Comparison of ENCODE assay signal across 33 mouse cellular contexts in genomic region chr16:47788515-47788914, GRCm38 (mm10).
"Had no signal": no experiment of that assay in that cellular context is flagged by ENCODE, and none has a peak within 500 bp of the region (broad histone marks: within the 10 kb centered on the region; RNA-seq: fewer than 3 reads in every experiment).

No protein-coding gene starts in this region.

- H3K4me3 ChIP-seq: heart, embryonic 10.5 days; heart, embryonic 12.5 days; heart, embryonic 13.5 days; heart, embryonic 15.5 days; hindbrain, embryonic 10.5 days; hindbrain, embryonic 12.5 days; hindbrain, embryonic 15.5 days; intestine, embryonic 15.5 days; kidney, embryonic 15.5 days; layer of hippocampus, adult 2 months had no signal

- H3K27me3 ChIP-seq: heart, embryonic 12.5 days; heart, embryonic 13.5 days; heart, embryonic 15.5 days; hindbrain, embryonic 12.5 days; hindbrain, embryonic 15.5 days; intestine, embryonic 15.5 days; kidney, embryonic 15.5 days had no signal

- H3K4me1 ChIP-seq: heart, embryonic 10.5 days; heart, embryonic 12.5 days; heart, embryonic 13.5 days; heart, embryonic 15.5 days; hindbrain, embryonic 10.5 days; hindbrain, embryonic 12.5 days; hindbrain, embryonic 15.5 days; intestine, embryonic 15.5 days; kidney, embryonic 15.5 days had no signal

- H3K9me3 ChIP-seq: heart, embryonic 10.5 days; heart, embryonic 12.5 days; heart, embryonic 13.5 days; heart, embryonic 15.5 days; hindbrain, embryonic 10.5 days; hindbrain, embryonic 12.5 days; hindbrain, embryonic 15.5 days; intestine, embryonic 15.5 days; kidney, embryonic 15.5 days had no signal

- DNase-seq: heart, postnatal 10 days; heart, postnatal 14 days; heart, postnatal 36 days; heart, postnatal 4 days; kidney, adult 11 months; kidney, adult 18-20 months; kidney, adult 2 months; kidney, adult 8-10 months; kidney, adult 9 months; kidney, postnatal 10 days; kidney, postnatal 14 days; kidney, postnatal 25 days; kidney, postnatal 36 days; kidney, postnatal 4 days; layer of hippocampus, adult 9-11 months; layer of hippocampus, postnatal 36 days had no signal

- H3K4me2 ChIP-seq: heart, embryonic 11.5 days; heart, embryonic 12.5 days; heart, embryonic 13.5 days; heart, embryonic 15.5 days; hindbrain, embryonic 12.5 days; hindbrain, embryonic 15.5 days; intestine, embryonic 15.5 days; kidney, embryonic 15.5 days had no signal

- H3K9ac ChIP-seq: heart, embryonic 12.5 days; heart, embryonic 13.5 days; heart, embryonic 15.5 days; hindbrain, embryonic 12.5 days; hindbrain, embryonic 15.5 days; intestine, embryonic 15.5 days; kidney, embryonic 15.5 days had no signal

- H3K27ac ChIP-seq: heart, embryonic 10.5 days; heart, embryonic 13.5 days; heart, embryonic 15.5 days; hindbrain, embryonic 10.5 days; hindbrain, embryonic 12.5 days; hindbrain, embryonic 15.5 days; hindbrain, postnatal 0 days; intestine, embryonic 15.5 days; kidney, embryonic 15.5 days; kidney, postnatal 0 days; layer of hippocampus, adult 2 months had no signal

- ATAC-seq: hindbrain, embryonic 16.5 days; hindbrain, postnatal 0 days; inflammation-experienced regulatory T-cells, adult 6 months; intestine, embryonic 15.5 days; intestine, embryonic 16.5 days; intestine, postnatal 0 days had no signal

- H3K36me3 ChIP-seq: heart, embryonic 10.5 days; heart, embryonic 12.5 days; heart, embryonic 13.5 days; heart, embryonic 15.5 days; hindbrain, embryonic 10.5 days; hindbrain, embryonic 12.5 days; hindbrain, embryonic 15.5 days; intestine, embryonic 15.5 days; kidney, embryonic 15.5 days had no signal
